Mouse (Mus musculus) lung, adult 2 months (tissue): Measurements from ENCODE around the gene Anks6.

Source experiments
- CTCF ChIP-seq: fragments of 200-500 bp; IDR thresholded peaks from 2 replicates; pipeline ENCODE4 v1.5.1; 2011; ENCODE audit warnings: mild to moderate bottlenecking, low read length, control low read depth; ENCODE audit not compliant: insufficient read depth
- POLR2A ChIP-seq: fragments of 200-500 bp; IDR thresholded peaks from 2 replicates; pipeline ENCODE4 v1.6.1; 2011; ENCODE audit warnings: low read depth, mild to moderate bottlenecking, control low read depth, low read length, borderline replicate concordance; ENCODE audit errors: extremely low read depth

DNA sequence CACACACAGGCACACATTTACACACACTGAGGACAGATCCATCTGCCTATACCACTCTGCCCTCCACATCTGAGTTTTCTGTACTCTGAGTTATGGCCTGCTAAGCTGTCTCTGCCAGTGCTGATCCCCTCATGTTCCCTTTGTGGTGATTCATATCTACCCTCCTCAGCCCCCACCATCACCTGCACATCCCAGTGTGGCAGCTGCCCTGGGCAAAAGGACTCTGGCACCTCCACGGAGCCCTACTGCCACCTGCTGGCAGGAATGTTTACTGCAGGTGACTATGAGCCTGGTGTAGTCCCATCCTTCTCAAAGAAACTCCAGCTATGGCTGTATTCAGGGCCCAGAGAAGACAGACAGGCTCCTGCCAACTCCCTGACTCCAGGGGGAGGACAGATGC is 7.1 kb downstream of the Anks6 start:
- TF ChIP-seq POLR2A (no peak), CTCF (peak; percentile 81)
